Mouse (Mus musculus): ENCODE measurements around the gene Slc15a5. TPM values are rescaled to one million over a fixed set of nuclear protein-coding genes. Genes with fewer than 3 reads are reported as not detected.
"Not testable (repeated sequence)": the region's sequence is repeated elsewhere in the genome, so short reads cannot be mapped to it uniquely, and the experiment has no call there.

The Slc15a5 gene
- total and polyA plus RNA-seq, 3 experiments = not detected

DNA sequence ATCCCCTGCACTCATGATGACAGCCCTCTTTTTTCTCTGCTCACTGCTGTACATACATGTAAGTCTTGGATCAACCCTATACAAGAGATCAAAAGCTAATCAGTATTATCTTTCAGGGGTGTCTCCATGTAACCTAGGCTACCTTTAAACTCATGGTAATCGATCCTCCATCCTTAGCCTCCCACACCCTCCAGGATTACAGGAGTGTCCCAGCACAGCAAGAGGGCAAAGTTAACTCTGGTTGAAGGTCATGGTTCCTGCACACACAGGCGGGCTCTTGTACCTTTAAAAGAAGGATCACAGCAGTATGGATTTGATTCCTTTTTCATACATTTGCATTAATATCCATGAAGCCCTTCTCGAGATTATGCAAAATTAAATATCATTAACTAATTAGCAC lies 19.9 kb upstream of the Slc15a5 start:
- no peak overlapping the region for H3K27ac ChIP-seq
- WGBS = 62% methylated on average over 3 of the region's 3 CpGs
- H3K79me2 ChIP-seq (replicated peaks; ENCODE audit: control insufficient read depth, insufficient read depth, low read length) = no peaks in the 10 kb centered on the region
- H3K36me3 ChIP-seq (ENCODE audit: control insufficient read depth, insufficient read depth, low read length) = no peaks in the 10 kb centered on the region
- H3K4me1 ChIP-seq (ENCODE audit: control insufficient read depth, insufficient read depth, low read length) = no peaks in the 10 kb centered on the region
- TF ChIP-seq CTCF (IDR thresholded peaks at IDR 0.05) (no peak), EP300 (IDR thresholded peaks at IDR 0.05; ENCODE audit: insufficient read depth, low read depth, low read length) (no peak), POLR2A (IDR thresholded peaks at IDR 0.05; ENCODE audit: insufficient read depth, low read depth, low read length) (no peak)
- intact Hi-C loops (cut with DNase I) = no loop called here
- H3K9ac ChIP-seq (ENCODE audit: low read depth, low read length) = no peak overlapping the region
- H3K4me3 ChIP-seq = no peak overlapping the region
- DNase-seq = no peak
- no peaks in the 10 kb centered on the region for H3K27me3 ChIP-seq (ENCODE audit: control insufficient read depth, insufficient read depth, low read length)

DNA sequence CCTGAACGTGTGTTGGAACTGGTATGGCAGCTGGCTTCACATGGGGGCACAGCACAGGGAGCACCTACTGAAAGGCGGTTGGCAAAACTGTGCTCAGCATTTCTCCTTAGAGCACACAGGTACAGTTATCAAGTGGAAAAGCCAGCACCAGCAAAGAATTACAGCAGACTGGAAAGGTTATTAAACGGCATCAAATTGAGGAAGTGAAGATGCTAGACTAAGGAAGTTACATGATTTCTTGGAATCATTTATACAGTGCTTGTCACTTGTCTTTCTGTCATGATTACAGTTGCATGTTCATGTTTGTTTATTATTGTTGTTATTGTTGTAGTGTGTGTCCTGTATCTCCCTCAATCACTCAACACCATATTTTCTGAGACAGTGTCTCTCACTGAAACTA lies 15.3 kb upstream of the Slc15a5 start:
- Histone ChIP-seq H3K79me2 (replicated peaks; ENCODE audit: control insufficient read depth, insufficient read depth, low read length) (no peaks in the 10 kb centered on the region), H3K27me3 (ENCODE audit: control insufficient read depth, insufficient read depth, low read length) (no peaks in the 10 kb centered on the region), H3K4me1 (ENCODE audit: control insufficient read depth, insufficient read depth, low read length) (no peaks in the 10 kb centered on the region), H3K36me3 (ENCODE audit: control insufficient read depth, insufficient read depth, low read length) (no peaks in the 10 kb centered on the region), H3K4me3 (no peak overlapping the region), H3K9ac (ENCODE audit: low read depth, low read length) (no peak overlapping the region), H3K27ac (no peak overlapping the region)
- WGBS = 69% methylated on average over 3 of the region's 3 CpGs
- no peak for TF ChIP-seq EP300 (IDR thresholded peaks at IDR 0.05; ENCODE audit: insufficient read depth, low read depth, low read length)
- no peak for TF ChIP-seq POLR2A (IDR thresholded peaks at IDR 0.05; ENCODE audit: insufficient read depth, low read depth, low read length)
- TF ChIP-seq CTCF (IDR thresholded peaks at IDR 0.05) = no peak
- intact Hi-C loops (cut with DNase I) = no loop called here
- DNase-seq = no peak

DNA sequence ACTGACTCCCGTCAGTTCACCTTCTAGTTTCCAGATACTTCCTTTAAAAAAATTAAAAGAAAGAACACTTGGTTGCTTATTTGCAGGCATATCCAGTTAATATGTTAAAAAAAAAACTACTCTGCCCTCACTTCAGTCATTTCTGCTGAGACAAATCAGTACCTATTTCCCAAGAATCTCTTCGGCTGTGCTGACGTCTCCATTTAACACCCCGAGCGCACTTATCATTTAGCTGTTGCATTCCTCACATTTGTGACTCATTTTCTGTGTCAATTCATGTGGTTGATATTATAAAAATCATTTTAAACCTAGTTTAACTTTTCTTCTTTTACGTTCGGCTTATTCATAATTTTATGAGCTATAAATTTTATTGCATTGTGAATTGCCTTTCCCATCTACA lies 12.7 kb upstream of the Slc15a5 start:
- TF ChIP-seq EP300 (IDR thresholded peaks at IDR 0.05; ENCODE audit: insufficient read depth, low read depth, low read length) (no peak), CTCF (IDR thresholded peaks at IDR 0.05) (no peak), POLR2A (IDR thresholded peaks at IDR 0.05; ENCODE audit: insufficient read depth, low read depth, low read length) (no peak)
- H3K27ac ChIP-seq = no peak overlapping the region
- no peak overlapping the region for H3K4me3 ChIP-seq
- intact Hi-C loops (cut with DNase I) = no loop called here
- 76% methylated on average over 7 of the region's 7 CpGs for WGBS
- no peaks in the 10 kb centered on the region for H3K27me3 ChIP-seq (ENCODE audit: control insufficient read depth, insufficient read depth, low read length)
- no peaks in the 10 kb centered on the region for H3K79me2 ChIP-seq (replicated peaks; ENCODE audit: control insufficient read depth, insufficient read depth, low read length)
- DNase-seq = no peak
- no peak overlapping the region for H3K9ac ChIP-seq (ENCODE audit: low read depth, low read length)
- H3K4me1 ChIP-seq (ENCODE audit: control insufficient read depth, insufficient read depth, low read length) = no peaks in the 10 kb centered on the region
- no peaks in the 10 kb centered on the region for H3K36me3 ChIP-seq (ENCODE audit: control insufficient read depth, insufficient read depth, low read length)

DNA sequence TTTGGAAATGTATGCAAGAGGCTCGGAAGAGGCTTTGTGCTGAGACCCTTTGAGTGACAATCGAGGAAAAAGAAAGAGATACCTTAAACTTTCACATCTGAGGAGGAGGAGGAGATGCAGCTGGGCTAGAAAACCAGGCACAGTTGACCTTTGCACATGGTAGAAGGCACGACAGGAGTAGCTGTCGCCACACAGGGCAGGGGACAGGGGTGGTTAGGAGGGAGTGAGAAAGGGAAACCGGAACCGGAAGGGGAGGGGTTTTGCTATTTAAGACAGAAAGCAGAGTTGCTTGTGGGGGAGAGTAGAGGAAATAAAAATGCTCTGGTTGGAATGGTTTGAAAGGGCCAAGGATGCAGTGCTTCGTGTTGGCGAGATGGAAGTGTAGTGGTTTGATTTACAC lies 9.4 kb upstream of the Slc15a5 start:
- Histone ChIP-seq H3K4me3 (no peak overlapping the region), H3K4me1 (ENCODE audit: control insufficient read depth, insufficient read depth, low read length) (no peaks in the 10 kb centered on the region), H3K9ac (ENCODE audit: low read depth, low read length) (no peak overlapping the region), H3K27ac (no peak overlapping the region), H3K27me3 (ENCODE audit: control insufficient read depth, insufficient read depth, low read length) (no peaks in the 10 kb centered on the region), H3K79me2 (replicated peaks; ENCODE audit: control insufficient read depth, insufficient read depth, low read length) (no peaks in the 10 kb centered on the region), H3K36me3 (ENCODE audit: control insufficient read depth, insufficient read depth, low read length) (no peaks in the 10 kb centered on the region)
- 51% methylated on average over 8 of the region's 8 CpGs for WGBS
- DNase-seq = no peak
- no peak for TF ChIP-seq CTCF (IDR thresholded peaks at IDR 0.05)
- TF ChIP-seq EP300 (IDR thresholded peaks at IDR 0.05; ENCODE audit: insufficient read depth, low read depth, low read length) = no peak
- TF ChIP-seq POLR2A (IDR thresholded peaks at IDR 0.05; ENCODE audit: insufficient read depth, low read depth, low read length) = no peak
- intact Hi-C loops (cut with DNase I) = no loop called here

DNA sequence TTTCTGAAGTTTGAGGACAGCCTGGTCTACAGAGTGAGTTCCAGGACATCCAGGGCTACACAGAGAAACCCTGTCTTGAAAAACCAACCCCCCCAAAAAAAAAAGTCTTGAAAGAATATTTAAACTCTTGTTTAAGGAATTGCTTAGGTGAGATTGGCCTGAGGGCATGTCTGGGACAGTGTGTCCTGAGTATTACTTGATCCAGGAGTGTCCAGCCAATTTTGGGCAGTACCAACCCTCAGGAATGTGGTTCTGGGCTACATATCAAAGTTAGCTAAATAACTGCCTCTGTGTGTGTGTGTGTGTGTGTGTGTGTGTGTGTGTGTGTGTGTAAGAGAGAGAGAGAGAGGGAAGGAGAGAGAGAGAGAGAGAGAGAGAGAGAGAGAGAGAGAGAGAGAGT lies 6.7 kb upstream of the Slc15a5 start:
- H3K36me3 ChIP-seq (ENCODE audit: control insufficient read depth, insufficient read depth, low read length); H3K27me3 ChIP-seq (ENCODE audit: control insufficient read depth, insufficient read depth, low read length); H3K4me1 ChIP-seq (ENCODE audit: control insufficient read depth, insufficient read depth, low read length); H3K4me3 ChIP-seq; intact Hi-C loops (cut with DNase I); H3K27ac ChIP-seq; H3K9ac ChIP-seq (ENCODE audit: low read depth, low read length); H3K79me2 ChIP-seq (replicated peaks; ENCODE audit: control insufficient read depth, insufficient read depth, low read length): not testable (repeated sequence)
- DNase-seq = peak in 1 of 2 experiments; percentile 14

DNA sequence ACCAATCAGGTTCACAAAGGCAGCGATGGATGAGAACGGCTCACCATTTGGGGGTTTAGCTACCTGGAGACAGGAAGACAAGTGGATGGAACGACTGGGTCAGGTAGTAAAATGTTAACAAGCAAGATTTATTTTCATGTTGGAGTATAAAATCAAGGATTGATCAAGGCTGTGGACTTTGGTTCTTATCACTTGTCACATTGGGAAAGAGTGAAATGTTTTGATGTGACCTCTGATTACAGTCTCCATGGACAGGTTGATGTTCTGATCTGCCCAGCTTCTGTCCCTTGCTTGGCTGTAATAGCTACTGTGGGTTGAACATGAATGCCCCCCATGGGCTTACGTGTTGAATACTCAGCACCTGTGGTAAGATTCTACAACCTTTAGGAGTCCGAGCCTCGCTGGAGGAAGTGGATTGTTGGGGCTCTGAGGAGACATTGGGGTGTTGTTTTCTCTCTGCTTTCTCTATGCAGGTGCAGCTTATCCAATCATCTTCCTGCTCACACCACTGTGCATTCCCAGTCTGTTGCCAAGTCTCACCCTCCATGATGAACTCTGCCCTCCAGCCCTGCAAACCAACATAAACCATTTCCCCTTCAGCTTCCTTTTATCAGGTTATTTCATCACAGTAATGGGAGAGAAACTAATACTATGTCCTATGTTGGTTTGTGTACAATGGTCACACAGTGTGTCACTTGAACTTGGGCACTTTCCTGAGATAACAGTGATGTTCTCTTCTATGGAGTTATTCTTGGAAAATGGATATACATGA lies 1.2 kb upstream of the Slc15a5 start:
- H3K79me2 ChIP-seq (replicated peaks; ENCODE audit: control insufficient read depth, insufficient read depth, low read length) = no peaks in the 10 kb centered on the region
- no peak overlapping the region for H3K9ac ChIP-seq (ENCODE audit: low read depth, low read length)
- no peak overlapping the region for H3K4me3 ChIP-seq
- no peak overlapping the region for H3K27ac ChIP-seq
- DNase-seq = no peak
- WGBS = 88% methylated on average over 6 of the region's 6 CpGs
- no peaks in the 10 kb centered on the region for H3K36me3 ChIP-seq (ENCODE audit: control insufficient read depth, insufficient read depth, low read length)
- TF ChIP-seq EP300 (IDR thresholded peaks at IDR 0.05; ENCODE audit: insufficient read depth, low read depth, low read length) (no peak), POLR2A (IDR thresholded peaks at IDR 0.05; ENCODE audit: insufficient read depth, low read depth, low read length) (no peak), CTCF (IDR thresholded peaks at IDR 0.05) (no peak)
- no peaks in the 10 kb centered on the region for H3K27me3 ChIP-seq (ENCODE audit: control insufficient read depth, insufficient read depth, low read length)
- intact Hi-C loops (cut with DNase I) = no loop called here
- no peaks in the 10 kb centered on the region for H3K4me1 ChIP-seq (ENCODE audit: control insufficient read depth, insufficient read depth, low read length)
